Mouse (Mus musculus) hindbrain, embryonic 15.5 days (tissue): Measurements from ENCODE around the gene Kcnh6. TPM values are rescaled to one million over a fixed set of nuclear protein-coding genes. Genes with fewer than 3 reads are reported as not detected.
A peak's percentile ranks its signal among the peaks of the same experiment; 100 is the strongest.
"Not testable (repeated sequence)": the region's sequence is repeated elsewhere in the genome, so short reads cannot be mapped to it uniquely, and the experiment has no call there.

Experiments
- ATAC-seq: fragments of 200-750 bp; cut with Nextera tagmentation; 2 replicates; pipeline ENCODE4 v1.8.0; 2017; ENCODE audit warnings: low read depth, moderate number of reproducible peaks, moderate TSS enrichment; ENCODE audit not compliant: low FRiP score
- H3K27ac ChIP-seq: fragments of 300-500 bp; sonication (generic); replicated peaks from 2 replicates; pipeline ENCODE4 v1.5.1; 2015; ENCODE audit warnings: mild to moderate bottlenecking, inconsistent platforms
- H3K27me3 ChIP-seq: fragments of 300-500 bp; sonication (generic); 2 replicates; pipeline ENCODE4 v1.6.1; 2015; ENCODE audit warnings: control low read depth, inconsistent platforms
- H3K36me3 ChIP-seq: fragments of 300-500 bp; sonication (generic); 2 replicates; pipeline ENCODE4 v1.6.1; 2015; ENCODE audit warnings: control low read depth, inconsistent platforms
- H3K4me1 ChIP-seq: fragments of 300-500 bp; sonication (generic); replicated peaks from 2 replicates; pipeline ENCODE4 v1.6.1; 2015; ENCODE audit warnings: control low read depth, inconsistent platforms
- H3K4me2 ChIP-seq: fragments of 300-500 bp; sonication (generic); 2 replicates; pipeline ENCODE4 v1.6.1; 2015; ENCODE audit warnings: moderate library complexity, mild to moderate bottlenecking, inconsistent platforms
- H3K4me3 ChIP-seq: fragments of 300-500 bp; sonication (generic); 2 replicates; pipeline ENCODE4 v1.5.1; 2015; ENCODE audit warnings: mild to moderate bottlenecking, inconsistent platforms
- H3K9ac ChIP-seq: fragments of 300-500 bp; sonication (generic); 2 replicates; pipeline ENCODE4 v1.6.1; 2015; ENCODE audit warnings: inconsistent platforms
- H3K9me3 ChIP-seq: fragments of 300-500 bp; sonication (generic); 2 replicates; pipeline ENCODE4 v1.6.1; 2016; ENCODE audit warnings: control low read depth, inconsistent platforms
- WGBS: fragments of 180-500 bp; shearing (Covaris S2); methylation state at CpG from one replicate; pipeline ENCODE4 v1.1.7; 2015; 5-methylcytosine and 5-hydroxymethylcytosine counted together
- polyA plus RNA-seq: library from polyadenylated mRNA; unstranded; fragments of >200 nt; fragmentation: Nextera tagmentation; extraction: Ambion mirVana; gene quantifications from 2 replicates; pipeline ENCODE4 v1.2.1, GENCODE M21; 2015

Gene Kcnh6
- polyA plus RNA-seq, 1 experiment from 2014 or later: 2.5 TPM

DNA sequence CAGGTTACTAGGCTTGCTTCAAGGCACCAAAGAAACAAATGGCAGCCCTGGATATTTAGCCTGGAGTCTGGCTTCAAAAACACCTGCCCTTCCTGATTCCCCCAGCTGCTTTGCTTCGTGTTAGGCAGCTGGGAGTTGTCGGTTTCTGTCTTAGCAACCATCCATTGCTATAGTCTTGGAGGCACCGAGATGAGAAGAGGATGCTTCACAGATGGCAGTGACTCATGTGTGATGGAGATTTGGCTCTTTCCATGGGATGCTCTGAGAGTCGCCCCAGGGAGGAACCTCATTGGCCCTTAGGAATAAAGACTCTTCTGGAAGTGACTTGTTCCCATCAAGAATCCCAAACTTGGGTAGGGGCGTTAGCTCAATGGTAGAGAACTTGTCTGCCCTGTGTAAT, 8.5 kb downstream of the Kcnh6 start:
- WGBS: 77% methylated on average over 5 of the region's 5 CpGs
- Histone ChIP-seq H3K9me3 (no peaks in the 10 kb centered on the region), H3K27me3 (0 out of 2 replicates have a peak, but pooled peaks cover 2% of the 10 kb centered on the region), H3K36me3 (no peaks in the 10 kb centered on the region), H3K4me1 (peaks cover 32% of the 10 kb centered on the region), H3K4me3 (no peak overlapping the region), H3K27ac (no peak overlapping the region), H3K4me2 (no peak overlapping the region), H3K9ac (no peak overlapping the region)
- ATAC-seq: no peak

DNA sequence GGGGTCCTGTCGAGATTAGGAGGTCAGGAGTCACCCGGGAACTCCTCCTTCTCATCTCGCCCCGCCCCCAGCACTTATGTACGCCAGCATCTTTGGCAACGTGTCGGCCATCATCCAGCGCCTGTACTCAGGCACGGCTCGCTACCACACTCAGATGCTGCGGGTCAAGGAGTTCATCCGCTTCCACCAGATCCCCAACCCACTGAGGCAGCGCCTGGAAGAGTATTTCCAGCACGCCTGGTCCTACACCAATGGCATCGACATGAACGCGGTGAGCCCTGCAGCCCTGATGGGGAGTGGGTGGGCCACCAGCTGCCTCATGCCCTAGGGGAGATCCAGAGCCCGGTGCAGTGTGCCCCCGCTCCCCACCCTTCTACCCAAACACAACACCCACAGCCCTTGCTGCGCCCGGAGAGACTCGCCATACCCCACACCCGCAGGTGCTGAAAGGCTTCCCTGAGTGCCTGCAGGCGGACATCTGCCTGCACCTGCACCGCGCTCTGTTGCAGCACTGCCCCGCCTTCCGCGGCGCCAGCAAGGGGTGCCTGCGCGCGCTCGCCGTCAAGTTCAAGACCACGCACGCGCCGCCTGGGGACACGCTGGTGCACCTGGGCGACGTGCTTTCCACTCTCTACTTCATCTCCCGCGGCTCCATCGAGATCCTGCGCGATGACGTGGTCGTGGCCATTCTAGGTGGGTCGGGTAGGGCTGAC, 12.3 kb downstream of the Kcnh6 start:
- peak overlapping the region; percentile 73 for H3K4me2 ChIP-seq
- no peaks in the 10 kb centered on the region for H3K36me3 ChIP-seq
- WGBS: under 1% methylated on average over 50 of the region's 50 CpGs
- peak; percentile 85 for ATAC-seq
- H3K27me3 ChIP-seq: peaks cover 9% of the 10 kb centered on the region; the same call in 1 of the 2 replicates
- H3K9me3 ChIP-seq: no peaks in the 10 kb centered on the region
- H3K9ac ChIP-seq: peak overlapping the region; percentile 57
- peak overlapping the region; percentile 49 for H3K4me3 ChIP-seq
- H3K4me1 ChIP-seq: peaks cover 18% of the 10 kb centered on the region
- H3K27ac ChIP-seq: peak overlapping the region; percentile 81

DNA sequence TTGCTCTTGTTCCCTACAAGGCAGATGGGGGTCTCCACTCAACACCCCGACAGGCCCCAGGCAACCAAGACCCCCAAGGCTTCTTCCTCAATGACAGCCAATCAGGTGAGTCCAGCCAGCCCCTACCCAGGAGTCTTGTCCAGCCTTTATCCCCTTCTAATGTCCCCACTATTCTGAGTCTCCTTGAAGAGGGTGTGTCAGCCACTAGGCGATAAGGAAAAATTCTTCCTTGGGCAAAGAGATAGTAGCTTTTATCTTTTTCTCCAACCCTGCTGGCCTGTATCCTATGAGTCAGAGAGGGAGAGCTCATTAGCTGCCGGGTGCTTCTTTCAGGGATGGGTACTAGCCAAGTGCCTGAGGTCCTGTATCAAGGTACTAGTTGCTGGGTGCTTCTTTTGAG, 17.9 kb downstream of the Kcnh6 start:
- Histone ChIP-seq H3K27ac (no peak overlapping the region), H3K9me3 (no peaks in the 10 kb centered on the region), H3K27me3 (peaks cover 9% of the 10 kb centered on the region; the same call in 1 of the 2 replicates), H3K9ac (no peak overlapping the region), H3K4me1 (peaks cover 8% of the 10 kb centered on the region), H3K4me3 (no peak overlapping the region), H3K4me2 (no peak overlapping the region), H3K36me3 (no peaks in the 10 kb centered on the region)
- no peak for ATAC-seq
- WGBS: 86% methylated on average over 3 of the region's 3 CpGs

DNA sequence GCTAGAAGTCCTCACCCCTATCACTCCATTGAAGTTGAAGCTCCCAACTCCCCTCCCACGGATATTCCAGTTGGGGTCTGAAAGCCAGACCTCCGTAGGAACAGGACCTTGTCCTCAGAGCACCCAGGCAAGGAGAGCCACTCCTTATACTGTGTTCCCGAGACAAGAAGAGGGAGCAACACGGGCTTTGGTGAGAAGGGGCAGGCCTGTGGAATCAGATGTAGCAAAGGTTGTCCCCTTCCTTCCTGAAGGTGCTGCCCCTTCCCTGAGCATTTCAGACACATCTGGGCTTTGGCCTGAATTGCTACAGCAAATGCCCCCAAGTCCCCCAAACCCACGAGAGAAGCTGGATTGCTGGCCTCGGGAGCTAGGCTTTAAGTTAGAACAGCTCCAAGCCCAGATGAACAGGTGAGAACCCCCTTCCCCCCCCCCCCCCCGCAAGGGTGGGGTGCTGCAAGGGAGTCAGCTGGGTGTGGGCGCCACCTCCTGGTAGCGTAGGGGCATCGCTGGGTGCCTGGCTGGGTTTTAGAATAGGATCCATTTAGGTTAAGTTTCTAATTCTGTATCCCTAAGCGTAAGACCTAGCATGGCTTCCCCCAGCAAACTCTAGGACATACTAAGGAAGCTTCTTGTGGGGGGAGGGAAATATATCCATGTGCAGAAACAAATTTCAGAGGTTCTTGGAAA, 18.7 kb downstream of the Kcnh6 start:
- H3K27me3 ChIP-seq: peaks cover 4% of the 10 kb centered on the region; the same call in 1 of the 2 replicates
- no peaks in the 10 kb centered on the region for H3K4me1 ChIP-seq
- WGBS: 42% methylated on average over 11 of the region's 11 CpGs
- no peaks in the 10 kb centered on the region for H3K36me3 ChIP-seq
- ATAC-seq: peak; percentile 61
- H3K27ac ChIP-seq: no peak overlapping the region
- H3K4me2 ChIP-seq: no peak overlapping the region
- H3K4me3 ChIP-seq: no peak overlapping the region
- no peak overlapping the region for H3K9ac ChIP-seq
- H3K9me3 ChIP-seq: no peaks in the 10 kb centered on the region

DNA sequence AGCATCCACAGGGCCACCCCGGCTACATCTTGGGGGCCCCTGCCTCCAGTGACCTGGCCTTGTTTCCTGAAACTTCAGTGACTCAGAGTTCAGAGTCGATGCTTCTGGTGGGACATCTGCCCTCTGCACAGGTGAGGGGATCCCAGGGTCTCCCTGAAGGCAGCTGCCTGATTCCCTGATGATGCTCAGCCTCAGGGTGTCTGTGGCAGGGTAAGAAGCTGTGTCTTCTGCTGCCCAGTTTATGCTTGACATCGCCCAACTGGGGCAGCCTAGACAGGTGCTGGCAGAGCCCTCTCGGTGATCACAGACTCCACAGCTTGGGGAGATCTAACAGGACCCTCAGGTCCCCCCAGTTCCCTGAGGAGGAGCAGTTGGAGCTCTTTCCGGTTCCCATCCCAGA, 19.7 kb downstream of the Kcnh6 start:
- Histone ChIP-seq H3K4me3 (no peak overlapping the region), H3K4me2 (no peak overlapping the region), H3K36me3 (no peaks in the 10 kb centered on the region), H3K9me3 (no peaks in the 10 kb centered on the region), H3K9ac (no peak overlapping the region), H3K27ac (no peak overlapping the region), H3K27me3 (no peaks in the 10 kb centered on the region), H3K4me1 (no peaks in the 10 kb centered on the region)
- ATAC-seq: no peak
- WGBS: 86% methylated on average over 5 of the region's 5 CpGs

DNA sequence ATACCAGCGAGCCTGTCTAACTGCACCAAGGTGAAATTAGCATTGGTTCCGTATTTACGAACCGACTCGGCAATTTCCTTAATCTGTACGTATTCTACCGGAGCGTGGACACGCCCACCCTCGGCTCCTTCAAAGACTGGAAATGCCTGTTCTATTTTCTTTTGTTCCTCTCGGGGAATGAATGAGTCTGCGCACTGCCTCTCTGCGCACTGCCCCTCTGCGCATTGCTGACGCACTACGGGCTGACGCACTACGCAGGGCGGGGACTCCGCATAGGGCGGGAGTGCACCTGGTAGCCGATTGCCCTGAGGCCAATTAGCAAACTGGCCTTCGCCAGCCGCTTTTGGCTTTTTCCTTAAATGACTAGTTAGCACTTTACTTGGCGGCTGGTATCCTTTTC, 24.1 kb downstream of the Kcnh6 start:
- ATAC-seq, H3K4me1 ChIP-seq, H3K9ac ChIP-seq, H3K36me3 ChIP-seq, H3K9me3 ChIP-seq, H3K27me3 ChIP-seq: not testable (repeated sequence)
- 28% methylated on average over 10 of the region's 25 CpGs for WGBS
- peak overlapping the region; percentile 34 for H3K4me2 ChIP-seq
- H3K4me3 ChIP-seq: peak overlapping the region; percentile 31
- H3K27ac ChIP-seq: peak overlapping the region; percentile 66

DNA sequence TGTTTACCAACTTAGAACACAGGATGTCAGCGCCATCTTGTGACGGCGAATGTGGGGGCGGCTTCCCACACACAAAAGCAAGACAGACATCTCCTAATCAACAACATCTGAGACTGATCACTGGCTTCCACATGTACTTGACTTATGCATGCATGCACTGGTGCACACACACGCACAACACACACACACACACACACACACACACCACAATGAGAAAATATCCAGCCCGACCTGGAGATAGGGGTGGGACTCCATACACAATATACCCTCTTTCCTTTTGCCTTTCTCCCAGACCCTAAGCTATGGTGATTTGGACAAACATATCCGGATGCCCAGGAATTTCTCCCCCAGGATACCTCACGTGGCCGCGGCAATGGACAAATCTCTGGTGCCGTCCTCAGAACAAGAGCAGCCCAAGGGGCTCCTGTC, 25.6 kb downstream of the Kcnh6 start:
- Histone ChIP-seq H3K4me3 (peak overlapping the region; percentile 18; the same call in 1 of the 2 replicates), H3K27me3 (no peaks in the 10 kb centered on the region), H3K4me2 (peak overlapping the region; percentile 45), H3K36me3 (no peaks in the 10 kb centered on the region), H3K4me1 (peaks cover 15% of the 10 kb centered on the region), H3K9me3 (no peaks in the 10 kb centered on the region), H3K27ac (peak overlapping the region; percentile 73), H3K9ac (peak overlapping the region; percentile 1; the same call in 1 of the 2 replicates)
- 36% methylated on average over 11 of the region's 11 CpGs for WGBS
- no peak for ATAC-seq

DNA sequence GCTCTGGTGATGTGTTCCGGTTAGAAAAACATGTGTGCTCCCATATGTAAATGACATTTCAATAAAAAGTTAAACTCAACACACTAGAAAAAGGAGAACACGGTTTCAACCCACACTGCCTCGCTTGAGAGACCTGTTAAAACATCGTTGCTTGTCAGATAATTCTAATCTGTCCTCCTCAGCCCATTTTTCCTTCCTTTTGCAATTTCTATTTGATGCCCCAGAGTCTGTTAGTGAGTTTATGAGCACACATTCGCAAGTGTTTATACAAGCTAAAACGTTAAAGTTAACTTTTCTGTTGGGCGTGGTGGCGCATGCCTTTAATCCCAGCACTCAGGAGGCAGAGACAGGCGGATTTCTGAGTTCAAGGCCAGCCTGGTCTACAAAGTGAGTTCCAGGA, 27.1 kb downstream of the Kcnh6 start:
- Histone ChIP-seq H3K4me2 (no peak overlapping the region), H3K9me3 (no peaks in the 10 kb centered on the region), H3K9ac (no peak overlapping the region), H3K36me3 (no peaks in the 10 kb centered on the region), H3K4me3 (no peak overlapping the region), H3K27ac (no peak overlapping the region), H3K4me1 (peaks cover 29% of the 10 kb centered on the region), H3K27me3 (no peaks in the 10 kb centered on the region)
- WGBS: 90% methylated on average over 9 of the region's 9 CpGs
- ATAC-seq: no peak

DNA sequence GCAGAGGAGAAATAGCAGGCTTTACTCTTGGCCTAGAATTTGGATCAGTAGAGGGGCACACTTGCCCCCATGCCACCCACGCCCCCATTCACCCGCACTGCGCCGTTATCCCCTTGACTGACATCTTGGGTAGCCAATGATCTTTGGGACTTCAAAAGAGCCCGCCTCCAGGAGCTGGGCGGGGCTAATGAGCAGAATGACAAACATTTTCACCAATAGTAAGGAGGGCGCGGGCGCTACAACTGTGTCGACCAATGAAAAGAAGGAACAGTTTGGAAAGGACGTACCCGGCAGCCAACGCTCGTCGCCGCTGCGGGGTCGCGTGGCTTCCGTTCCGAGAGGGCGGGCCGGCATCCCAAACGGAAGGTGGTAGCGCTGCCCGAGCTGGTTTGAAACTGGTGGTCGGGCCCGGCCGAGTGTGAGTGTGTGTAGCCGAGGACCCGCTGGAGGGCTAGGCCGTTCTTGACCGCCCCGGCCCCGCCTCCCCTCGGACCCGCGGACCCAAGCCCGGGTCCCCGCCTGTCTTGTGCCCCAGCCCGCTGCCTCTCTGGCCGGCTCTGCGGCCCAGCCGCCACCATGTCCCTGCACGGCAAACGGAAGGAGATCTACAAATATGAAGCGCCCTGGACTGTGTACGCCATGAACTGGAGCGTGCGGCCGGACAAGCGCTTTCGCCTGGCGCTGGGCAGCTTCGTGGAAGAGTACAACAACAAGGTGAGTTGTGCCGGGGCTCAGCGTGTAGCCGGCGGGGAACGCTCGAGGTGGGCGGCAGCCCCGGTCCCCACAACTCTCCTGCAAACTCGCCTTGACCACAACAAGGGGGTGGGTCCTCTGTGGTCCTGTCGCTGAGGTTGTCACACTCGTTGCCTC, 28.9 kb downstream of the Kcnh6 start, which contains the start of gene Dcaf7:
Gene Dcaf7 (plus strand): TSS at position 325 of the 870 bp plus-strand sequence.
- Histone ChIP-seq H3K4me2 (peak within 1 kb of the TSS; percentile 78), H3K9ac (peak within 1 kb of the TSS; percentile 88), H3K4me1 (peaks cover 36% of the 10 kb centered on the region), H3K4me3 (peak within 1 kb of the TSS; percentile 92), H3K27ac (peak within 1 kb of the TSS; percentile 94), H3K27me3 (no peaks in the 10 kb centered on the region), H3K9me3 (no peaks in the 10 kb centered on the region), H3K36me3 (no peaks in the 10 kb centered on the region)
- WGBS: under 1% methylated on average over 66 of the region's 66 CpGs
- peak; percentile 98 for ATAC-seq

DNA sequence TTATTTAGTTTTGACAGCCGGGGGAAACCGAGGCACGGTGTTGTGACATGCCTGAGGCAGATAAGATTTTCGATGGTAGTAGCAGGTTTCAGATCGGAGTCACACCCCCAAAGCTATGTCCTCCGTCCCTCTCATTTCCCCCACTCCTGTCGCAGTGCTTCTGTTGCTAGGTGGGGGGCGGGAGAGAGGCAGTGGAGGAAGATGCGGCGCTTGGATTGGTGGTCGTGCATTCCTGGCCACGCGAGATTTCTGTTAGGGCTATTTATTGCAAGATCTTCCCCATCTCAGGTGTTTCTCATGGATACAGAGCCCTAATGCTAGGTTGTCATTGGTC, 29.5 kb downstream of the Kcnh6 start:
- Histone ChIP-seq H3K4me3 (peak overlapping the region; percentile 92), H3K4me1 (peaks cover 36% of the 10 kb centered on the region), H3K27me3 (no peaks in the 10 kb centered on the region), H3K4me2 (peak overlapping the region; percentile 78), H3K9me3 (no peaks in the 10 kb centered on the region), H3K36me3 (no peaks in the 10 kb centered on the region), H3K9ac (peak overlapping the region; percentile 88), H3K27ac (peak overlapping the region; percentile 94)
- WGBS: under 1% methylated on average over 13 of the region's 13 CpGs
- ATAC-seq: peak; percentile 43

DNA sequence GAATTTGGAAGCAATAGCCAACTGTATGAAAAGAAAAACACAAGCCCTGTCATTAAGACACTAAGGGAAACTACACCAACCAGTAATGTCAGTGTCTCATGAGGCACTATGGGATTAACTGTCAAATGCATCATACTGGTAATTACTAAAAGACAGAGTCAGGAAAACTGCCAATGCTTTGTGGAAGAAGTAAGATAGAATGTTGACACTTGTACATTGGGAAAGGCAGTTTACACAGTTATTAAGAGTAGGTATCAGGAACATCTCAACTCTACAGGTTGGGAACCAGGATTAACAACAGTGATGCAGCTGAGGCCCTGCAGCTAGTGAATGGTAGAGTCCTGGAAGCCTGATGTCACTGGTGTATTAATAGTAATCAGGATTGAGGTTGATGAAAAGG, 36.4 kb downstream of the Kcnh6 start:
- H3K27ac ChIP-seq: no peak overlapping the region
- no peak for ATAC-seq
- H3K4me3 ChIP-seq: no peak overlapping the region
- no peaks in the 10 kb centered on the region for H3K27me3 ChIP-seq
- peaks cover 12% of the 10 kb centered on the region for H3K4me1 ChIP-seq
- H3K9ac ChIP-seq: no peak overlapping the region
- no peak overlapping the region for H3K4me2 ChIP-seq
- H3K9me3 ChIP-seq: no peaks in the 10 kb centered on the region
- peaks cover 23% of the 10 kb centered on the region for H3K36me3 ChIP-seq

DNA sequence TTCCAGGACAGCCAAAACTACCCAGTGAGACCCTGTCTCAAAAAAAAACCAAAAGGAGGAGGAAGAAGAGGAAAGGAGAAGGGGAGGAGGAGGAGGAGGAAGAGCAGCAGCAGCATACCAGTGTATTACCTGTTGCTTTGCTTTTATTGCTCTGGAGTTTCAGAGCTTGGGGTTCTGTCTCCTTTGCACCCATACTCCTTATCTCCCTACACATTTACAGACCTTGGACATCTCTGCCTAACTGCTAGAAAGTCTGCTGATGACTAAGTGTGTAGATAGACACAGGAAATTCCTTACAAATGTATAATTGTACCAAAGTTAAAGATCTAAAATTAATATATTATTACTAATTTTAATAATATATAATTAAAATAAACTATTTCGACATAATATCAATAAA, 37.3 kb downstream of the Kcnh6 start:
- peaks cover 23% of the 10 kb centered on the region for H3K36me3 ChIP-seq
- H3K9me3 ChIP-seq: no peaks in the 10 kb centered on the region
- H3K27ac ChIP-seq: no peak overlapping the region
- WGBS: 97% methylated on average over 1 of the region's 1 CpGs
- no peak for ATAC-seq
- no peak overlapping the region for H3K4me3 ChIP-seq
- H3K9ac ChIP-seq: no peak overlapping the region
- no peak overlapping the region for H3K4me2 ChIP-seq
- no peaks in the 10 kb centered on the region for H3K27me3 ChIP-seq
- H3K4me1 ChIP-seq: 0 out of 2 replicates have a peak, but pooled peaks cover 6% of the 10 kb centered on the region
